Mouse (Mus musculus): Measurements from ENCODE around the gene Lrrk1.

The Lrrk1 gene

GRCm38 (mm10) chr7:66182075-66182715, 206.0 kb downstream of the Lrrk1 start:
- DNase-seq = no peak

- no peak for DNase-seq
These were observed 207.3 kb downstream of the Lrrk1 start for GRCm38 (mm10) chr7:66180711-66181365.

- DNase-seq = no peak
These were observed 207.9 kb downstream of the Lrrk1 start for GRCm38 (mm10) chr7:66180260-66180659.

- DNase-seq = no peak
These were observed 208.4 kb downstream of the Lrrk1 start for GRCm38 (mm10) chr7:66179711-66180110.

- no peak for DNase-seq
These were observed 209.0 kb downstream of the Lrrk1 start for GRCm38 (mm10) chr7:66179120-66179581.

- no peak for DNase-seq
These were observed 210.0 kb downstream of the Lrrk1 start for GRCm38 (mm10) chr7:66178101-66178500.

GRCm38 (mm10) chr7:66176929-66177328, 211.2 kb downstream of the Lrrk1 start:
- no peak for DNase-seq
